Mouse (Mus musculus) cortical plate, adult 2 months (tissue): ENCODE results near the gene Ext2.

Source experiments
- CTCF ChIP-seq: fragments of 200-500 bp; IDR thresholded peaks from 2 replicates; pipeline ENCODE4 v1.5.1; 2011; ENCODE audit warnings: mild to moderate bottlenecking, control low read depth, low read length; ENCODE audit not compliant: insufficient read depth; ENCODE audit errors: extremely low read depth
- POLR2A ChIP-seq: fragments of 200-500 bp; IDR thresholded peaks from 2 replicates; pipeline ENCODE4 v1.6.1; 2011; ENCODE audit warnings: mild to moderate bottlenecking, low read length, control low read depth; ENCODE audit not compliant: insufficient read depth; ENCODE audit errors: extremely low read depth

- no peak for TF ChIP-seq POLR2A
- TF ChIP-seq CTCF, result no peak
These were observed 203.7 kb downstream of the Ext2 start for GRCm38 (mm10) chr2:93618447-93619199.
